Mouse (Mus musculus): ENCODE measurements at regions not wholly inside any gene's neighbourhood (a gene's known extent, or its start where the extent isn't known, plus 50 kb on each side); places are given as distances from the start of the nearest gene placed in this dataset.

- no peak for TF ChIP-seq CTCF (IDR thresholded peaks at IDR 0.05; ENCODE audit: low read depth)
- no peak for TF ChIP-seq EP300 (IDR thresholded peaks at IDR 0.05; ENCODE audit: low read depth)
Measured at GRCm38 (mm10) chr5:52973003-52973402, 64.9 kb upstream of the Slc34a2 start.

Data from liver, postnatal 0 days (tissue).